Mouse (Mus musculus) CD4-positive helper T cell, adult 2 months (primary cell): Measurements from ENCODE around the gene Tnfrsf8.

Source experiments
- DNase-seq: peaks from one replicate; pipeline ENCODE4 v3.0.0-alpha.2; 2012; ENCODE audit warnings: low read depth, missing footprints, low spot score

Gene Tnfrsf8

GRCm38 (mm10) chr4:145310859-145311258 lies 4.1 kb downstream of the Tnfrsf8 start:
- no peak for DNase-seq

- no peak for DNase-seq
These were observed 8.5 kb downstream of the Tnfrsf8 start for GRCm38 (mm10) chr4:145306422-145306821.

GRCm38 (mm10) chr4:145305661-145306362 lies 9.2 kb downstream of the Tnfrsf8 start:
- DNase-seq, result peak; percentile 33

- DNase-seq, result no peak
These were observed 10.9 kb downstream of the Tnfrsf8 start for GRCm38 (mm10) chr4:145304109-145304508.

- DNase-seq, result no peak
These were observed 12.9 kb downstream of the Tnfrsf8 start for GRCm38 (mm10) chr4:145302106-145302505.

- peak; percentile 78 for DNase-seq
These were observed 14.6 kb downstream of the Tnfrsf8 start for GRCm38 (mm10) chr4:145300210-145300927.

GRCm38 (mm10) chr4:145299355-145299754 lies 15.6 kb downstream of the Tnfrsf8 start:
- no peak for DNase-seq

- DNase-seq, result no peak
These were observed 16.1 kb downstream of the Tnfrsf8 start for GRCm38 (mm10) chr4:145298846-145299245.

GRCm38 (mm10) chr4:145295589-145296300 lies 19.2 kb downstream of the Tnfrsf8 start:
- DNase-seq, result peak; percentile 69

GRCm38 (mm10) chr4:145294588-145294987 lies 20.4 kb downstream of the Tnfrsf8 start:
- DNase-seq, result no peak

GRCm38 (mm10) chr4:145286369-145287120 lies 28.4 kb downstream of the Tnfrsf8 start:
- DNase-seq, result peak; percentile 81

GRCm38 (mm10) chr4:145284675-145285074 lies 30.3 kb downstream of the Tnfrsf8 start:
- DNase-seq, result peak; percentile 32

GRCm38 (mm10) chr4:145283441-145283840 lies 31.5 kb downstream of the Tnfrsf8 start:
- DNase-seq, result no peak

- DNase-seq, result no peak
These were observed 34.0 kb downstream of the Tnfrsf8 start for GRCm38 (mm10) chr4:145280966-145281365.

- DNase-seq, result no peak
These were observed 36.1 kb downstream of the Tnfrsf8 start for GRCm38 (mm10) chr4:145278724-145279370.

GRCm38 (mm10) chr4:145278231-145278630 lies 36.7 kb downstream of the Tnfrsf8 start:
- DNase-seq, result no peak

GRCm38 (mm10) chr4:145276368-145277249 lies 38.4 kb downstream of the Tnfrsf8 start:
- no peak for DNase-seq

GRCm38 (mm10) chr4:145274887-145275286 lies 40.1 kb downstream of the Tnfrsf8 start:
- peak; percentile 64 for DNase-seq

GRCm38 (mm10) chr4:145273923-145274322 lies 41.0 kb downstream of the Tnfrsf8 start:
- no peak for DNase-seq

GRCm38 (mm10) chr4:145272763-145273162 lies 42.2 kb downstream of the Tnfrsf8 start:
- DNase-seq, result no peak
